Mouse (Mus musculus) midbrain, embryonic 16.5 days (tissue): ENCODE data around the gene Tnfrsf22. TPM values are rescaled to one million over a fixed set of nuclear protein-coding genes. Genes with fewer than 3 reads are reported as not detected.
"Not testable (repeated sequence)": the region's sequence is repeated elsewhere in the genome, so short reads cannot be mapped to it uniquely, and the experiment has no call there.

Experiments
- ATAC-seq: fragments of 200-750 bp; cut with Nextera tagmentation; 2 replicates; pipeline ENCODE4 v1.8.0; 2017; ENCODE audit warnings: moderate TSS enrichment
- H3K27ac ChIP-seq: fragments of 300-500 bp; sonication (generic); 2 replicates; pipeline ENCODE4 v1.5.1; 2014; ENCODE audit warnings: mild to moderate bottlenecking, low read length, mixed read lengths
- H3K27me3 ChIP-seq: fragments of 300-500 bp; sonication (generic); 2 replicates; pipeline ENCODE4 v1.6.1; 2014; ENCODE audit warnings: low read depth, low read length, mixed read lengths; ENCODE audit not compliant: control insufficient read depth, insufficient read depth
- H3K36me3 ChIP-seq: fragments of 300-500 bp; sonication (generic); 2 replicates; pipeline ENCODE4 v1.6.1; 2014; ENCODE audit warnings: mild to moderate bottlenecking, low read length, moderate library complexity, mixed read lengths; ENCODE audit not compliant: control insufficient read depth, insufficient read depth
- H3K4me1 ChIP-seq: fragments of 300-500 bp; sonication (generic); 2 replicates; pipeline ENCODE4 v1.6.1; 2014; ENCODE audit warnings: mild to moderate bottlenecking, low read length, mixed read lengths; ENCODE audit not compliant: control insufficient read depth, insufficient read depth
- H3K4me2 ChIP-seq: fragments of 300-500 bp; sonication (generic); 2 replicates; pipeline ENCODE4 v1.6.1; 2014; ENCODE audit warnings: mild to moderate bottlenecking, low read length, mixed read lengths
- H3K4me3 ChIP-seq: fragments of 300-500 bp; sonication (generic); 2 replicates; pipeline ENCODE4 v1.5.1; 2014; ENCODE audit warnings: low read depth, mild to moderate bottlenecking, low read length, moderate library complexity, mixed read lengths
- H3K9ac ChIP-seq: fragments of 300-500 bp; sonication (generic); 2 replicates; pipeline ENCODE4 v1.6.1; 2014; ENCODE audit warnings: low read depth, low read length, mixed read lengths
- H3K9me3 ChIP-seq: fragments of 300-500 bp; sonication (generic); replicated peaks from 2 replicates; pipeline ENCODE4 v1.6.1; 2014; ENCODE audit warnings: mild to moderate bottlenecking, low read length, mixed read lengths; ENCODE audit not compliant: control insufficient read depth, poor library complexity, severe bottlenecking
- WGBS: fragments of 180-500 bp; shearing (Covaris S2); extraction: QIAGEN DNeasy Blood & Tissue Kit; methylation state at CpG from one replicate; pipeline ENCODE4 v1.1.7; 2014; 5-methylcytosine and 5-hydroxymethylcytosine counted together
- polyA plus RNA-seq: library from polyadenylated mRNA; unstranded; fragments of >200 nt; fragmentation: Nextera tagmentation; extraction: Ambion mirVana; gene quantifications from 2 replicates; pipeline ENCODE4 v1.2.1, GENCODE M21; 2015

The Tnfrsf22 gene
- polyA plus RNA-seq, 1 experiment from 2014 or later, result 3.8 TPM

DNA sequence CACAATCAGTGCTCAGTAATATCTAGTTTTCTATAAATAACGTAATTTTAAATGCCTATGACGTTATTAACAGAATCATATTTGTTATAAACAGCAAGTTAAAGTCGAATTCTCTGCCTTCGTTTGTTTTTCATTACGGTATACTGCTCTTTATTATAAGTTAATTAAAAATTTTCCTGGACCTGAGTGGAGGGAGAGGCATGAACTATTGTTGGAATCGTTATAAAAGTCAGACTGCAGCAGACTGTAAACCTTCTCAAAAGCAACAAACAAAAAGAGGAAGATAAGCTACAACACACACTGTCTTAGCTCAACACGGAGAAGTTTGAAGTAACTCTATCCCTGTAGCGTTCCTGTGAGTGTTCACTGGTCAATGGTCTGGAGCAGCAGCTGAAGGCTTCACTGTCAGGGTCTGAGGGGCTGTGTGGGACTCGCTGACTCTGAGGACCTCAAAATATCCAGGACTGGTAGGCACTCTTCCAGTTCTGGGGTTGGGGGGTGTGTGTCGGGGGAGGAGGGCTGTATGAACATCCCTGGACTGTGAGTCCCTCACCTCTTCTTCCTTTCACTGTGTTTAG, 397 bp upstream of the Tnfrsf22 start:
- WGBS, result 55% methylated on average over 10 of the region's 10 CpGs
- peak; percentile 57; the same call in 1 of the 2 replicates for ATAC-seq
- not testable (repeated sequence) for H3K4me1 ChIP-seq, H3K9me3 ChIP-seq, H3K9ac ChIP-seq, H3K27me3 ChIP-seq, H3K36me3 ChIP-seq, H3K27ac ChIP-seq
- Histone ChIP-seq H3K4me2 (peak overlapping the region; percentile 95), H3K4me3 (peak overlapping the region; percentile 62)

DNA sequence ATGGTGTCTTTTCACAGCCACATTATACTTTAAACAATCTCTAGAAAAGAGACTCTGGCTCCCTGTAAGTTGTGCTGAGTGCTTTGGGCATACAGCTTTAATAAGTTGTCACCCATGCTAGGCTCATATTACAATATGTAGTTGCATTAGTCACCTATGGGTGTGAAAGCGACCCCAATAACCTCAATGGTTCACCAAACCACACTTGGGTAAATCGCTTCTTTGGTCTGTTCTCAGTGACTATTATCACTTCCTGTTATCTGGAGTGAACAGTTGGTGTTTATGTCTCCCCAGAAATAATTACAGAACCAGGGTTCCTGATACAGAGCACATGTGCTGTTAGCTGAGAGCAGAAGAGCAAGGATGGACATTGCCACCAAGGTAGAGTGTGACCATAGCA, 5.5 kb downstream of the Tnfrsf22 start:
- not testable (repeated sequence) for H3K9me3 ChIP-seq, H3K9ac ChIP-seq, H3K4me2 ChIP-seq, H3K4me1 ChIP-seq, H3K27me3 ChIP-seq, H3K36me3 ChIP-seq, ATAC-seq, H3K4me3 ChIP-seq, H3K27ac ChIP-seq
- WGBS, result 91% methylated on average over 2 of the region's 2 CpGs

GRCm38 (mm10) chr7:143636674-143637073, 12.8 kb downstream of the Tnfrsf22 start:
- Histone ChIP-seq H3K4me3 (no peak overlapping the region), H3K36me3 (no peaks in the 10 kb centered on the region), H3K27me3 (no peaks in the 10 kb centered on the region), H3K9me3 (no peaks in the 10 kb centered on the region), H3K4me2 (no peak overlapping the region), H3K27ac (no peak overlapping the region), H3K4me1 (no peaks in the 10 kb centered on the region), H3K9ac (no peak overlapping the region)
- ATAC-seq, result no peak
- WGBS, result 100% methylated on average over 1 of the region's 1 CpGs

GRCm38 (mm10) chr7:143631503-143631902, 18.0 kb downstream of the Tnfrsf22 start:
- WGBS, result 66% methylated on average over 2 of the region's 2 CpGs
- Histone ChIP-seq H3K9me3 (no peaks in the 10 kb centered on the region), H3K27ac (no peak overlapping the region), H3K27me3 (no peaks in the 10 kb centered on the region), H3K4me1 (no peaks in the 10 kb centered on the region), H3K4me2 (no peak overlapping the region), H3K4me3 (no peak overlapping the region), H3K36me3 (no peaks in the 10 kb centered on the region), H3K9ac (no peak overlapping the region)
- no peak for ATAC-seq

- H3K4me2 ChIP-seq, result no peak overlapping the region
- H3K9me3 ChIP-seq, result no peaks in the 10 kb centered on the region
- no peak overlapping the region for H3K4me3 ChIP-seq
- no peaks in the 10 kb centered on the region for H3K36me3 ChIP-seq
- H3K27me3 ChIP-seq, result no peaks in the 10 kb centered on the region
- no peak overlapping the region for H3K27ac ChIP-seq
- ATAC-seq, result no peak
- WGBS, result 71% methylated on average over 1 of the region's 1 CpGs
- H3K4me1 ChIP-seq, result no peaks in the 10 kb centered on the region
- no peak overlapping the region for H3K9ac ChIP-seq
These were observed 20.0 kb downstream of the Tnfrsf22 start for GRCm38 (mm10) chr7:143629501-143629900.

GRCm38 (mm10) chr7:143628540-143628939, 20.9 kb downstream of the Tnfrsf22 start, which contains the start of gene Tnfrsf26:
Gene Tnfrsf26 (minus strand): TSS chr7:143628722.
- H3K27ac ChIP-seq, result no peak within 1 kb of the TSS
- no peak within 1 kb of the TSS for H3K4me3 ChIP-seq
- 100% methylated on average over 1 of the region's 1 CpGs for WGBS
- no peaks in the 10 kb centered on the region for H3K27me3 ChIP-seq
- H3K4me1 ChIP-seq, result no peaks in the 10 kb centered on the region
- no peaks in the 10 kb centered on the region for H3K36me3 ChIP-seq
- ATAC-seq, result no peak
- no peak within 1 kb of the TSS for H3K9ac ChIP-seq
- no peaks in the 10 kb centered on the region for H3K9me3 ChIP-seq
- H3K4me2 ChIP-seq, result no peak within 1 kb of the TSS

DNA sequence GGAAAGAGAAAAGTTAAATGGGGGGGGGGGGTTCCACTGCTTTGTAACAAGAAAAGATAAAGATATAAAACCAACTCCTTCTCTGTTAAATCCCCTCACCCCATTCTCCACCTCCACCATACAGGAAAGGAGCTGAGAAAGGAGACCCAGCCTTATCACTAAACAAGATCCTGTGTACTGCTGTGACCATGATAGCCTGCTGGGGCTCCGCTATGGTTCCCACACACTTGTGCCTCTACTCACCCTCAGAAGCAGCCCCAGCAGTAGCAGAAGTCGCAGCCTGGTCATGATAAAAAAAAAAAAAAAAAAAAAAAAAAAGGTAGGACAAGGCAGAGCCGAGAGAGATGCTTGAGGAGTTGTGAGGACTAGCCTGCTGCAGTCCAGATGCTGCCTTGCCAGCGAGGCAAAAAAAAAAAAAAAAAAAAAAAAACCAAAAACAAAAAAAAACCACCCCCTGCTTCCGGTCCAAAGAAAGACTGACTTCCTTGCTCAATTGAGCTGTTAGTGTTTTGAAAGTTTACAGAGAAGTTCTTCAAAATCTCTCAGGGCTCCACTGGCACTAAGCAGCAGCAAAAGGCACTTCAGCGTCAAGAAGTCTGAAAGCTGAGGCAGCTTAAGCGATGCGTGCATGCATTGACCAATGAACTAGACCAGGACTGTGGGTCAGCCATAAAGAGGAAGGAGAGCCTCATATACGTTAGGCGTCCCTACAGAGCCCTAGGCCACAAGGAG, 21.7 kb downstream of the Tnfrsf22 start:
- 63% methylated on average over 10 of the region's 10 CpGs for WGBS
- H3K4me3 ChIP-seq, result no peak overlapping the region
- no peak overlapping the region for H3K9ac ChIP-seq
- no peaks in the 10 kb centered on the region for H3K4me1 ChIP-seq
- H3K27ac ChIP-seq, result no peak overlapping the region
- no peaks in the 10 kb centered on the region for H3K27me3 ChIP-seq
- no peaks in the 10 kb centered on the region for H3K9me3 ChIP-seq
- no peak for ATAC-seq
- no peak overlapping the region for H3K4me2 ChIP-seq
- H3K36me3 ChIP-seq, result no peaks in the 10 kb centered on the region

GRCm38 (mm10) chr7:143626178-143626577, 23.3 kb downstream of the Tnfrsf22 start:
- ATAC-seq, result no peak
- no peak overlapping the region for H3K4me2 ChIP-seq
- WGBS, result 69% methylated on average over 2 of the region's 2 CpGs
- no peak overlapping the region for H3K4me3 ChIP-seq
- H3K4me1 ChIP-seq, result no peaks in the 10 kb centered on the region
- H3K27me3 ChIP-seq, result no peaks in the 10 kb centered on the region
- H3K27ac ChIP-seq, result no peak overlapping the region
- H3K9ac ChIP-seq, result no peak overlapping the region
- H3K9me3 ChIP-seq, result no peaks in the 10 kb centered on the region
- no peaks in the 10 kb centered on the region for H3K36me3 ChIP-seq

- WGBS, result 63% methylated on average over 5 of the region's 5 CpGs
- Histone ChIP-seq H3K9ac (no peak overlapping the region), H3K9me3 (no peaks in the 10 kb centered on the region), H3K4me1 (no peaks in the 10 kb centered on the region), H3K4me3 (no peak overlapping the region), H3K27me3 (no peaks in the 10 kb centered on the region), H3K27ac (no peak overlapping the region), H3K36me3 (no peaks in the 10 kb centered on the region), H3K4me2 (no peak overlapping the region)
- ATAC-seq, result no peak
These were observed 24.3 kb downstream of the Tnfrsf22 start for GRCm38 (mm10) chr7:143625151-143625550.
